Mouse (Mus musculus): ENCODE measurements around the gene Zfp672.
A peak's percentile ranks its signal among the peaks of the same experiment; 100 is the strongest.
"Not testable (repeated sequence)": the region's sequence is repeated elsewhere in the genome, so short reads cannot be mapped to it uniquely, and the experiment has no call there.

Gene Zfp672

GRCm38 (mm10) chr11:58330276-58331148 lies at the start of gene Zfp672, which contains the start of gene Sh3bp5l:
Zfp672 (minus strand) TSS chr11:58330339.
Sh3bp5l (plus strand) TSS chr11:58330724.
- peak; percentile 96 for DNase-seq (ENCODE audit: low read depth, low spot score)

- DNase-seq (ENCODE audit: low read depth, low spot score) = no peak
These were observed 49.4 kb upstream of the Zfp672 start for GRCm38 (mm10) chr11:58379516-58379915.

DNA sequence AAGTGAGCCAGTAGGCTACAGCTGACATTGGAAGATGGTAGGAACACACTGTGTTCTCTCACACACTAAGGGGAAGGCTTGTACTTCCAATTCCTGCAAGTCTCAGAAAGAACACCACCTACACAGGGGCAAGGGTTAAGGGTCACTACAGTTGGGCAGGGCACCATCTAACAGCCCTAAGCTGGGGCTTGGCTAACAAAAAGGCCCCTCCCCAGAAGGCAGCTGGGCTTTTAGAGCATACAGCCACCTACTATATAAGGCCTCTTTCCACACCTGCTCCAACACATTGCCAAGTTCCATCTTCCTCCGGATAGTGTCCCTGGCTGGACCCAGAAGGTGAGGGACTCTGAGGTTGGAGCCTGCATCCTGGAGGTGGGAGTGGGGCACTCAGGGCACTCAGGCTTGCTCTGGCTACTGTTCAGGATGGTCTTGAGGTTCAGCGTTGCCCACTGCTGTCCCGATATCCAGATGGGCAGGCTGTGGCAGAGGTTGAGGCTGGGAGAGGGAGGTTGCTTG lies 48.7 kb upstream of the Zfp672 start, which contains the start of gene Lypd8:
Lypd8 (plus strand) TSS at position 281 of the 516 bp plus-strand sequence.
- no peak for DNase-seq (ENCODE audit: low read depth, low spot score)

DNA sequence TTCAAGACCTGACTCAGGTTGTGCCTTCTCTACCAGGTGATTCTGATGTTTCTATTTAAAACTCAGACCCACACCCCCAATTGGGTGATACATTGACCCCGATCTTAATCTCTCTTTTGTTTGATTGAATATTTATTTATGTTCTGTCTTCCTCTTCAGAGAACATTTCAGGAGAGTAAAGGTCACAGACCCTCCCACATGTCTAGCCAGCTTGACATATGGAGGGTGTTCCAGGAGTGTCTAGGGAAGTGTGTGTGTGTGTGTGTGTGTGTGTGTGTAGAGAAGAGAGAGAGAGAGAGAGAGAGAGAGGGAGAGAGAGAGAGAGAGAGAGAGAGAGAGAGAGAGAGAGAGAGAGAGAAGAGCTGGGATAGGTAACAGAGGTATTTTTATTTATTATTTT lies 47.5 kb upstream of the Zfp672 start:
- DNase-seq (ENCODE audit: low read depth, low spot score) = no peak

DNA sequence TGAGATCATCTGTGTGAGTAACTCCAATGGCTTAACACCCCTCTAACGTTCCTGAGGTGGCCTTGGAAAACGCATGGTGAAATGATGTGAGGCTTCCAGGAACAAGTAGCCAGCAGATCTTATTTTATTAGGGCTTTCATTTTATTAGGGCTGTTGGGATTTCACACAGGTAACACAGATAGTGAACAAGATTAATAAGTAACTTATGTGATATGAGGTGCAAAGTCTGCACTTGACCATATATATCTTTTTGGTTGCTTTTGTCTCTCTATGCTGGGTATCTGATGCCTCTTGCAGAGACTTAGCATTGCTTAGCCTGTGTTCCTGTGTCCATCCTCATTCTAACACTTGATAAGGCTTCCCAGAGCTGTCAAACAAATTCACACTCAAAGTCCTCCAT lies 47.1 kb upstream of the Zfp672 start:
- no peak for DNase-seq (ENCODE audit: low read depth, low spot score)

- not testable (repeated sequence) for DNase-seq (ENCODE audit: low read depth, low spot score)
These were observed 36.1 kb upstream of the Zfp672 start for GRCm38 (mm10) chr11:58366191-58366590.

- no peak for DNase-seq (ENCODE audit: low read depth, low spot score)
These were observed 34.3 kb upstream of the Zfp672 start for GRCm38 (mm10) chr11:58364454-58364853.

GRCm38 (mm10) chr11:58362562-58362961 lies 32.4 kb upstream of the Zfp672 start:
- DNase-seq (ENCODE audit: low read depth, low spot score) = not testable (repeated sequence)

GRCm38 (mm10) chr11:58357844-58358534 lies 27.9 kb upstream of the Zfp672 start:
- DNase-seq (ENCODE audit: low read depth, low spot score) = no peak

DNA sequence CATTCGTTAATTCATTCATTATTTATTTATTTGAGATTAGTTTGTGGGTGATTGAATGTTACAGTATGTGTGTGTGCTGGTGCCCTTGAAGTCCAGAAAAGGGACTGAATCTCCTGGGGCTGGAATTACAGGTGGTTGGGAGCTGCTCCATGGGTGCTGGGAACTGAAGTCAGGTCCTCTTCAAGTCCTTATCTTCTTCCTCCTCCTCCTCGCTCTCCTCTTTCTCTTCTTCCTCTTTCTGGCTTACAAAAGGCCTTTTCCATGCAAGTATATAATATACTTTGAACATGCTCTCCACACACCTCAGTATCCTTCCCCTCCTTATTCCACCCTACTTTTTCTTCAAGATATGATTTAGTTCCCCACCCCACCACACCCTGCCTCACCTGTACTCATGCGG lies 26.9 kb upstream of the Zfp672 start:
- no peak for DNase-seq (ENCODE audit: low read depth, low spot score)

GRCm38 (mm10) chr11:58354927-58355326 lies 24.8 kb upstream of the Zfp672 start:
- DNase-seq (ENCODE audit: low read depth, low spot score) = no peak

- no peak for DNase-seq (ENCODE audit: low read depth, low spot score)
These were observed 24.3 kb upstream of the Zfp672 start for GRCm38 (mm10) chr11:58354476-58354875.

GRCm38 (mm10) chr11:58353709-58354108 lies 23.6 kb upstream of the Zfp672 start:
- DNase-seq (ENCODE audit: low read depth, low spot score) = no peak

GRCm38 (mm10) chr11:58352681-58353548 lies 22.8 kb upstream of the Zfp672 start:
- DNase-seq (ENCODE audit: low read depth, low spot score) = no peak

DNA sequence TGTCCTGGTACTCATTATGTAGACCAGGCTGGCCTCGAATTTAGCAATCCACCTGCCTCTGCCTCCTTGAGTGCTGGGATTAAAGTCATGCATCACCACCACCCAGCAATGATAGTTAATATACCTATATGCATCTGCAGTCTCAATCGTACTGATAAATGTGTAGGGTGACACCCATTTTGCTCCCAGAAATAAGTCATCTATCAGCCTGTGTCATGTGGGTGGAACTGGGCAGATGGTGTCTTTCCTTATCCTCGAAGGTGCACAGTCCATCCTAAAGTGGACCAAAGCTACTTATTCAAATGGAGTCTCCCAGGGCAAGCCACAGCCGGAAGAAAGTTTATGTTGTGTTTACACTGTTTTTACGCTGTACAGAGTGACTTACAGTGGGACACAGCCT lies 21.0 kb upstream of the Zfp672 start:
- DNase-seq (ENCODE audit: low read depth, low spot score) = no peak

DNA sequence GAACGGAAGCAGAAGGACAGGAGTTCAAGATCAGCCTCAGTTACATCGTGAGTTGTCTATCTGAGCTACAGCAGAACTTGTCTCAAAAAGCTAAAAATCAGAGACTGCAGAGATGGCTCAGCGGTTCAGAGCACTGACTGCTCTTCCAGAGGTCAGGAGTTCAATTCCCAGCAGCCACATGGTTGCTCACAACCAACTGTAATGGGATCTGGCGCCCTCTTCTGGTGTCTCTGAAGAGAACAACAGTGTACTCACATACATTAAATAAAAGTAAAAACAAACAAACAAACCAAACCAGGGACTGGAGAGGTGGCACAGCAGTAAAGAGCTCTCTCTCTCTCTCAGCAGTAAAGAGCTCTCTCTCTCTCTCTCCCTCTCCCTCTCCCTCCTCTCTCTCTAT lies 20.5 kb upstream of the Zfp672 start:
- DNase-seq (ENCODE audit: low read depth, low spot score) = no peak

DNA sequence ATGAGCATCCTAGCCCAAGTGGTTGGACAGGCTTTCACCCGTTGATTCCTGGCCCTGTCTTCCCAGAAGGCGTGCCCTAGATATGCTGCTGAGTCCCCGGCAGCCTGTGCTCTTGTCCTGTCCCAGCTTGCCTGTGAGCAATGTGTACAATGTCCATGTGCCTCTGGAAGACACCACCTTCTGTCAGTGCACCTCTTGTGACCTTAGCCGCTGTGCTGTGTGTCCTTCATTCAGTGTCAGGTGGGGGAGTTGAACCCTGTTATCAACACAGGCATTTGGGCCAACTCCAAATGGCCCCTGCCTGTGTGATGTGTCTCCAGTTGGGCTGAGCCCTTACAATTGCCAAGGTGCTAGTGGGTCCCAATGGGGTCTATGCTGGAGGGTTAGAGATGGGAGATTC lies 16.6 kb upstream of the Zfp672 start:
- DNase-seq (ENCODE audit: low read depth, low spot score) = no peak

GRCm38 (mm10) chr11:58334746-58335145 lies 4.6 kb upstream of the Zfp672 start:
- no peak for DNase-seq (ENCODE audit: low read depth, low spot score)

GRCm38 (mm10) chr11:58331546-58331945 lies 1.4 kb upstream of the Zfp672 start:
- DNase-seq (ENCODE audit: low read depth, low spot score) = no peak

GRCm38 (mm10) chr11:58331149-58331495 lies 983 bp upstream of the Zfp672 start:
- DNase-seq (ENCODE audit: low read depth, low spot score) = no peak

GRCm38 (mm10) chr11:58329906-58330275 lies 248 bp downstream of the Zfp672 start:
- DNase-seq (ENCODE audit: low read depth, low spot score) = no peak

DNA sequence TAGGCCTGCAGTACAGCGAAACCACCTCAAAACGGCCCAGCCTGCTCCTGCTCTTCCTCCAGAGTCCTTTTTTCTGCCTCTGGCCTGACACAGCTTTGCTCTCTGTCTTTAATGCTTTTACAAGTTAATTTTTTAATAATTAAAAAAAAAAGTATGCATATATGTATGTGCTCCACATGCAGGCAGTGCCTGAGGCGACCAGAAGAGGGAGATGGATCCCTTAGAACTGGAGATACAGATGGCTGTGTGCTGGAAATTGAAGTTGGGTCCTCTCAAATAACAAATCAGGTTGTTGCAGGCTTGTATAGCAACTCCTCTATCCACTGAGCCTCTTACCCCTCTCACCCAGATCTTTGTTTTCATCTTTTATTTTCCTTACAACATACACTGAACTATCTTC lies 3.4 kb downstream of the Zfp672 start:
- DNase-seq (ENCODE audit: low read depth, low spot score) = peak; percentile 57
